1 mouse cellular context compared by ENCODE assay signal in the genomic region with DNA sequence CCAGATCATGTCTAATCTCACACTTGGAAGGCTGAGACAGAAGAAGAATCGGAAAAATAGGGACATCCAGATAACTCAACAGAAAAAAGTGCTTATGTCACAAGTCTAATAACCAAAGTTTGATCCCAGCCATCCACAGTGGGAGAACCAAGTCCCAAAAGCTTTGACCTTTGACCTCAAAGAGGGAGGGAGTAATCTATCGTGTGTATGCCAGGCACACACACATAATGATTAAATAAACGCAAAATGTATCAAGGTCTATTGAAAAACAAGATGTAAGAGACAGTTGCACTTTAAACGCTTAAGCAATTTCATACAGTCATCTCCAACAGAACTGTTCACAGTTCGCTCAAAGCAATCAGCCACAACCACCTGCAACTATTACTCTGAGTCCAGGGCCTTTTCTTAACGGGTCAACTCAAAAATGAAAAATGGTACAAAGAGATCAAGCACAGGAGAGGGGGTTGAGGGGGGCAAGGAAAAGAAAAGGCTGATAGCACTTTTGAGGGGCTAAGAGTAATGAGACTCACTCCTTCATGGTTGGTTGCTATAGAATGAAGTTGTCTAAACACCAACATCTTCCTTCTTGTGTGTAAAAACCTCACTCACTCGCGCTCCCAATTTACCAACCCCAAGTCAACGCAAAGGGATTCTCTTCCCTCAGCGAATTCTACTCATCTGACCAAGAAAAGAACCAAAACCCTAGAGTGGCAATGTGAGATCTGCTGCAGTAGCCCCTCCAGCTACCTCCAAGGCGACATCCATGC.
TF ChIP-seq lines count a peak whose summit lies in the region.

No protein-coding gene starts in this region.

TF ChIP-seq in CH12.LX, 34 proteins besides CTCF, POLR2A, EP300 and RAD21:
- TF ChIP-seq MAZ (IDR thresholded peaks at IDR 0.05; ENCODE audit: low read depth, low read length) (no peak), UBTF (IDR thresholded peaks at IDR 0.05; ENCODE audit: low read depth, low read length) (no peak)
